Mouse (Mus musculus) CH12.LX (cell line): ENCODE measurements around the gene D430019H16Rik.

Source experiments
- E2F4 ChIP-seq: IDR thresholded peaks from 2 replicates; pipeline ENCODE4 v1.6.1; 2011; ENCODE audit warnings: low read depth, low read length, improper control_type of control experiment; ENCODE audit not compliant: insufficient replicate concordance
- MAX ChIP-seq: IDR thresholded peaks from 2 replicates; pipeline ENCODE4 v1.6.1; 2011; ENCODE audit warnings: low read length, improper control_type of control experiment

GRCm38 (mm10) chr12:105497894-105498293, 44.2 kb downstream of the D430019H16Rik start:
- TF ChIP-seq MAX (no peak), E2F4 (no peak)
